8 mouse cellular contexts compared by ENCODE assay signal in genomic region chrX:94123059-94123839, GRCm38 (mm10). TPM values are rescaled to one million over a fixed set of nuclear protein-coding genes. Genes with fewer than 3 reads are reported as not detected.
DNase-seq lines count a peak whose midpoint lies in the region; ATAC-seq lines count a peak whose summit lies in the region.

Gene Zfx, minus strand, starts transcription at chrX:94123702.

- no peaks in the 10 kb centered on the region for H3K4me1 ChIP-seq in embryonic facial prominence, embryonic 15.5 days
- H3K4me1 ChIP-seq in limb, embryonic 15.5 days: no peaks in the 10 kb centered on the region
- H3K4me1 ChIP-seq in midbrain, embryonic 16.5 days (ENCODE audit: control insufficient read depth, insufficient read depth, low read length): peaks cover 8% of the 10 kb centered on the region

- H3K4me3 ChIP-seq in embryonic facial prominence, embryonic 15.5 days (replicated peaks): peak within 1 kb of the TSS; percentile 56
- peak within 1 kb of the TSS; percentile 55 for H3K4me3 ChIP-seq in limb, embryonic 15.5 days
- peak within 1 kb of the TSS; percentile 57 for H3K4me3 ChIP-seq in midbrain, embryonic 16.5 days (ENCODE audit: low read depth, low read length)

- 0 out of 2 replicates have a peak, but pooled peaks cover 5% of the 10 kb centered on the region for H3K27me3 ChIP-seq in embryonic facial prominence, embryonic 15.5 days
- peaks cover 25% of the 10 kb centered on the region for H3K27me3 ChIP-seq in limb, embryonic 15.5 days
- peaks cover 9% of the 10 kb centered on the region for H3K27me3 ChIP-seq in midbrain, embryonic 16.5 days (ENCODE audit: control insufficient read depth, insufficient read depth, low read depth, low read length)

- peak within 1 kb of the TSS; percentile 41 for H3K4me2 ChIP-seq in embryonic facial prominence, embryonic 15.5 days (replicated peaks)
- H3K4me2 ChIP-seq in limb, embryonic 15.5 days: peak within 1 kb of the TSS; percentile 32
- H3K4me2 ChIP-seq in midbrain, embryonic 16.5 days (ENCODE audit: low read length): peak within 1 kb of the TSS; percentile 48

- H3K9ac ChIP-seq in embryonic facial prominence, embryonic 15.5 days: peak within 1 kb of the TSS; percentile 71
- peak within 1 kb of the TSS; percentile 85 for H3K9ac ChIP-seq in limb, embryonic 15.5 days
- H3K9ac ChIP-seq in midbrain, embryonic 16.5 days (ENCODE audit: low read depth, low read length): peak within 1 kb of the TSS; percentile 89

- H3K36me3 ChIP-seq in embryonic facial prominence, embryonic 15.5 days: no peaks in the 10 kb centered on the region
- H3K36me3 ChIP-seq in limb, embryonic 15.5 days: no peaks in the 10 kb centered on the region
- no peaks in the 10 kb centered on the region for H3K36me3 ChIP-seq in midbrain, embryonic 16.5 days (ENCODE audit: control insufficient read depth, insufficient read depth, low read length)

- H3K27ac ChIP-seq in embryonic facial prominence, embryonic 15.5 days (replicated peaks): peak within 1 kb of the TSS; percentile 98
- H3K27ac ChIP-seq in limb, embryonic 15.5 days: peak within 1 kb of the TSS; percentile 99
- peak within 1 kb of the TSS; percentile 98 for H3K27ac ChIP-seq in midbrain, embryonic 16.5 days (ENCODE audit: low read length)

- 24% methylated on average over 26 of the region's 82 CpGs for WGBS in embryonic facial prominence, embryonic 15.5 days
- WGBS in limb, embryonic 15.5 days: 26% methylated on average over 46 of the region's 82 CpGs
- WGBS in midbrain, embryonic 16.5 days: 22% methylated on average over 37 of the region's 82 CpGs

- peak; percentile 78 for DNase-seq in A20 (ENCODE audit: low read depth, low spot score)
- peak; percentile 70 to 80 for DNase-seq in adrenal gland, postnatal 36 days
- DNase-seq in heart, adult 8-10 months (ENCODE audit: low spot score): peak; percentile 21
- peak; percentile 41 to 48 for DNase-seq in kidney, adult 8-10 months
- peak; percentile 70 to 74 for DNase-seq in spleen, postnatal 10 days (ENCODE audit: low spot score in 2 of 2)

- ATAC-seq in embryonic facial prominence, embryonic 15.5 days (ENCODE audit: insufficient number of reproducible peaks, low FRiP score, low TSS enrichment, low read depth): peak; percentile 85
- ATAC-seq in limb, embryonic 15.5 days (ENCODE audit: insufficient number of reproducible peaks, low FRiP score, low TSS enrichment, low read depth): peak; percentile 75
- peak; percentile 82 for ATAC-seq in midbrain, embryonic 16.5 days

- H3K9me3 ChIP-seq in embryonic facial prominence, embryonic 15.5 days (replicated peaks): no peaks in the 10 kb centered on the region
- no peaks in the 10 kb centered on the region for H3K9me3 ChIP-seq in limb, embryonic 15.5 days
- no peaks in the 10 kb centered on the region for H3K9me3 ChIP-seq in midbrain, embryonic 16.5 days (replicated peaks; ENCODE audit: control insufficient read depth, low read length, poor library complexity, severe bottlenecking)

RNA-seq across cellular contexts. Expression of gene Zfx, which starts in this region (rescaled TPM):
- 10 to 100 TPM; 32.3 to 36.2 TPM for total RNA-seq in adrenal gland, postnatal 36 days (2021)
- polyA plus RNA-seq in embryonic facial prominence, embryonic 15.5 days (2015; fragmentation: Nextera tagmentation; extraction: Ambion mirVana): 28.0 and 33.7 TPM in 2 replicates
- total RNA-seq in heart, adult 8-10 months (2022): 10 to 100 TPM; 22.4 to 28.4 (median 24.6) TPM
- 33.1 and 33.5 TPM in 2 replicates for polyA plus RNA-seq in limb, embryonic 15.5 days (2015; fragmentation: Nextera tagmentation; extraction: Ambion mirVana)
- polyA plus RNA-seq in midbrain, embryonic 16.5 days (2015; fragmentation: Nextera tagmentation; extraction: Ambion mirVana): 18.2 and 19.3 TPM in 2 replicates

Comparison
In these comparisons a context has a peak if more than half of its experiments do, and no peak if none do; other contexts are left out.
1. Peak in every context shown above with its lines: DNase-seq, ATAC-seq, H3K4me3 ChIP-seq and H3K27ac ChIP-seq.
2. DNase-seq: peak in every context shown above with its lines; median percentile 78 in A20; 75 in adrenal gland, postnatal 36 days; 72 in spleen, postnatal 10 days; 44 in kidney, adult 8-10 months; 21 in heart, adult 8-10 months.